Mouse (Mus musculus) CH12.LX (cell line): ENCODE results near the gene Nmnat2. TPM values are rescaled to one million over a fixed set of nuclear protein-coding genes. Genes with fewer than 3 reads are reported as not detected.

Experiments
- DNase-seq: peaks from one replicate; pipeline ENCODE4 v3.0.0-alpha.2; 2013; ENCODE audit errors: extremely low read depth
- H3K27ac ChIP-seq: 2 replicates; pipeline ENCODE4 v1.5.1; 2012; ENCODE audit warnings: low read depth, mild to moderate bottlenecking, control low read depth, moderate library complexity; ENCODE audit not compliant: insufficient read depth
- H3K27me3 ChIP-seq: replicated peaks from 2 replicates; pipeline ENCODE3; 2012; ENCODE audit warnings: inconsistent platforms
- H3K36me3 ChIP-seq, 2 experiments: replicated peaks in 1 of 2; 2 replicates each; pipeline versions ENCODE3 to v1.6.1; 2012; ENCODE audit warnings: inconsistent platforms in 1 of 2, low read length in 1 of 2, mild to moderate bottlenecking in 1 of 2, mixed read lengths in 1 of 2, moderate library complexity in 1 of 2; ENCODE audit not compliant: control insufficient read depth in 1 of 2, insufficient read depth in 1 of 2
- H3K4me1 ChIP-seq, 2 experiments: 2 replicates each; pipeline ENCODE4 v1.6.1; 2012; ENCODE audit warnings: inconsistent platforms in 1 of 2, moderate library complexity in 1 of 2; ENCODE audit not compliant: insufficient read depth in 2 of 2, control insufficient read depth in 1 of 2
- H3K4me2 ChIP-seq: 2 replicates; pipeline ENCODE4 v1.6.1; 2012; ENCODE audit warnings: low read depth, mild to moderate bottlenecking, control low read depth; ENCODE audit not compliant: poor library complexity, insufficient read depth, severe bottlenecking
- H3K4me3 ChIP-seq, 3 experiments: fragments of 150-350 bp in 1 of 3; sonication (generic) in 1 of 3; replicated peaks in 1 of 3; 2 replicates each; pipeline versions ENCODE3 to v1.5.1; 2011 to 2012; ENCODE audit warnings: low read depth in 2 of 3, low read length in 2 of 3, mild to moderate bottlenecking in 2 of 3, moderate library complexity in 2 of 3, control low read depth in 1 of 3, improper control_type of control experiment in 1 of 3, inconsistent platforms in 1 of 3, mixed read lengths in 1 of 3; ENCODE audit not compliant: poor library complexity in 1 of 3
- H3K79me2 ChIP-seq: replicated peaks from 2 replicates; pipeline ENCODE4 v1.6.1; 2012; ENCODE audit warnings: mild to moderate bottlenecking, moderate library complexity; ENCODE audit not compliant: control insufficient read depth, poor library complexity, insufficient read depth, severe bottlenecking; ENCODE audit errors: extremely low read depth
- H3K9ac ChIP-seq: 2 replicates; pipeline ENCODE4 v1.6.1; 2012; ENCODE audit warnings: low read depth, mild to moderate bottlenecking, control low read depth, moderate library complexity; ENCODE audit not compliant: insufficient read depth
- H3K9me3 ChIP-seq: replicated peaks from 2 replicates; pipeline ENCODE3; 2012; ENCODE audit warnings: low read length, inconsistent platforms, mixed read lengths
- BHLHE40 ChIP-seq: IDR thresholded peaks from 2 replicates; pipeline ENCODE4 v1.6.1; 2011; ENCODE audit warnings: mild to moderate bottlenecking, low read depth, low read length, improper control_type of control experiment
- CHD1 ChIP-seq: IDR thresholded peaks from 2 replicates; pipeline ENCODE4 v1.6.1; 2012; ENCODE audit warnings: low read depth, low read length, improper control_type of control experiment, inconsistent platforms
- CHD2 ChIP-seq: IDR thresholded peaks from 2 replicates; pipeline ENCODE4 v1.6.1; 2011; ENCODE audit warnings: low read length, improper control_type of control experiment
- CTCF ChIP-seq, 2 experiments: IDR thresholded peaks in 1 of 2; conservative IDR thresholded peaks in 1 of 2; 2 replicates each; pipeline ENCODE4 v1.5.1; 2011 to 2012; ENCODE audit warnings: low read depth in 2 of 2, low read length in 2 of 2, improper control_type of control experiment in 1 of 2, inconsistent platforms in 1 of 2, mild to moderate bottlenecking in 1 of 2, moderate library complexity in 1 of 2
- E2F4 ChIP-seq: IDR thresholded peaks from 2 replicates; pipeline ENCODE4 v1.6.1; 2011; ENCODE audit warnings: low read depth, low read length, improper control_type of control experiment; ENCODE audit not compliant: insufficient replicate concordance
- EP300 ChIP-seq: IDR thresholded peaks from 2 replicates; pipeline ENCODE4 v1.6.1; 2011; ENCODE audit warnings: low read length, improper control_type of control experiment
- GABPA ChIP-seq: IDR thresholded peaks from 2 replicates; pipeline ENCODE4 v1.6.1; 2012; ENCODE audit warnings: low read depth, low read length, improper control_type of control experiment, inconsistent platforms; ENCODE audit not compliant: insufficient replicate concordance
- HCFC1 ChIP-seq: IDR thresholded peaks from 2 replicates; pipeline ENCODE4 v1.6.1; 2012; ENCODE audit warnings: low read depth, mild to moderate bottlenecking, inconsistent platforms, low read length, improper control_type of control experiment
- JUN ChIP-seq: IDR thresholded peaks from 2 replicates; pipeline ENCODE4 v1.6.1; 2011; ENCODE audit warnings: low read depth, mild to moderate bottlenecking, low read length, improper control_type of control experiment, moderate library complexity; ENCODE audit not compliant: insufficient read depth
- KAT2A ChIP-seq: IDR thresholded peaks from 2 replicates; pipeline ENCODE4 v1.6.1; 2012; ENCODE audit warnings: low read length, improper control_type of control experiment, inconsistent platforms; ENCODE audit not compliant: insufficient replicate concordance
- MAZ ChIP-seq: IDR thresholded peaks from 2 replicates; pipeline ENCODE4 v1.6.1; 2012; ENCODE audit warnings: low read depth, mild to moderate bottlenecking, inconsistent platforms, low read length, improper control_type of control experiment, moderate library complexity
- MYC ChIP-seq: IDR thresholded peaks from 2 replicates; pipeline ENCODE4 v1.6.1; 2011; ENCODE audit warnings: low read depth, mild to moderate bottlenecking, improper control_type of control experiment, low read length
- NELFE ChIP-seq: IDR thresholded peaks from 2 replicates; pipeline ENCODE4 v1.6.1; 2011; ENCODE audit warnings: low read depth, low read length, improper control_type of control experiment
- PAX5 ChIP-seq: IDR thresholded peaks from 2 replicates; pipeline ENCODE4 v1.6.1; 2012; ENCODE audit warnings: low read length, inconsistent platforms, mixed read lengths
- RAD21 ChIP-seq: IDR thresholded peaks from 2 replicates; pipeline ENCODE4 v1.6.1; 2011; ENCODE audit warnings: low read depth, mild to moderate bottlenecking, low read length, improper control_type of control experiment, moderate library complexity
- RCOR1 ChIP-seq: conservative IDR thresholded peaks from 2 replicates; pipeline ENCODE4 v1.6.1; 2012; ENCODE audit warnings: low read depth, mild to moderate bottlenecking, inconsistent platforms, low read length, improper control_type of control experiment
- SIN3A ChIP-seq: IDR thresholded peaks from 2 replicates; pipeline ENCODE4 v1.6.1; 2012; ENCODE audit warnings: low read length, improper control_type of control experiment, inconsistent platforms
- SMC3 ChIP-seq: IDR thresholded peaks from 2 replicates; pipeline ENCODE4 v1.6.1; 2011; ENCODE audit warnings: low read depth, low read length, improper control_type of control experiment
- UBTF ChIP-seq: IDR thresholded peaks from 2 replicates; pipeline ENCODE4 v1.6.1; 2012; ENCODE audit warnings: low read depth, mild to moderate bottlenecking, inconsistent platforms, low read length, improper control_type of control experiment, moderate library complexity
- USF1 ChIP-seq: IDR thresholded peaks from 2 replicates; pipeline ENCODE4 v1.6.1; 2014; ENCODE audit warnings: low read depth, mild to moderate bottlenecking, inconsistent platforms, low read length, improper control_type of control experiment
- ZC3H11A ChIP-seq: IDR thresholded peaks from 2 replicates; pipeline ENCODE4 v1.6.1; 2012; ENCODE audit warnings: low read depth, mild to moderate bottlenecking, inconsistent platforms, low read length, improper control_type of control experiment
- ZKSCAN1 ChIP-seq: IDR thresholded peaks from 2 replicates; pipeline ENCODE4 v1.6.1; 2012; ENCODE audit warnings: low read depth, inconsistent platforms, low read length, improper control_type of control experiment, borderline replicate concordance
- ZNF384 ChIP-seq: IDR thresholded peaks from 2 replicates; pipeline ENCODE4 v1.6.1; 2012; ENCODE audit warnings: low read depth, low read length, improper control_type of control experiment, inconsistent platforms
- dilution Hi-C: fragments of 300-500 bp; cut with MboI; formaldehyde crosslinking; loops from 2 replicates; pipeline ENCODE4 v1.14.3; 2020; ENCODE audit warnings: low sequenced_read_pairs; ENCODE audit not compliant: extremely low pct_unique_long_range_greater_than_20kb, extremely low pct_ligation_motif_present
- in situ Hi-C: fragments of 300-500 bp; cut with MboI; formaldehyde crosslinking; loops from 3 replicates; pipeline ENCODE4 v1.14.3; 2019; ENCODE audit warnings: low sequenced_read_pairs, low pct_ligation_motif_present, low pct_unique_long_range_greater_than_20kb, mixed read lengths
- polyA plus RNA-seq: library from polyadenylated mRNA; unstranded; fragments of >175 nt; gene quantifications from 2 replicates; pipeline ENCODE4 v1.2.1, GENCODE M21; 2012; ENCODE audit warnings: low read depth; ENCODE audit not compliant: insufficient read length
- total RNA-seq, 2 experiments: library from RNA; depleted of rRNA; stranded (reverse); fragments of 300-350 nt in 1 of 2; fragments of >200 nt in 1 of 2; gene quantifications; 2 replicates each; pipeline ENCODE4 v1.2.3; 2012 to 2014

Nmnat2 gene
- total and polyA plus RNA-seq, 3 experiments, result 0.04 to 0.09 (median 0.09) TPM

DNA sequence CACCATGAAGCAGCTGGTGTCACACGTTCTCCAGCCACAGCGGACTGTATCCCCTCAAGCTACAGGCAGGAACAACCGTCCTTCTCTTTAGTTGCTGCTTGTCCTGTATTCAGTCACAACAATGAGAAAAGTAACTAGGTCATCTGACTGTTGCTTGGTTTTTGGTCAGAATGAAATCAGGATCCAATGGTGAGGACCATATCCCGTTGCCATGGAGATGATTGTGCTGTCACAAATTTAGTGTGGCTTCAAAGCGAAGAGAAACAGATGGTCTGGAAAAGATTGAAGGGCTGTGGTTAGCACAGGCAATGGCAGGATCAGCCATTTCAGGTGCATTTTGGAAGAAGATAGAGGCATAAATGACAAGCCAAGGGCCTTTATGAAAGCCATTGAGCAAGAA, 18.4 kb upstream of the Nmnat2 start:
- no peak overlapping the region for H3K27ac ChIP-seq
- H3K4me1 ChIP-seq, result no peaks in the 10 kb centered on the region
- TF ChIP-seq MYC, result no peak
- TF ChIP-seq BHLHE40, result no peak
- no peak for TF ChIP-seq KAT2A
- TF ChIP-seq RAD21, result no peak
- no peak for TF ChIP-seq ZC3H11A
- TF ChIP-seq PAX5, result no peak
- no peak for TF ChIP-seq UBTF
- TF ChIP-seq USF1, result no peak
- no peak for TF ChIP-seq NELFE
- TF ChIP-seq RCOR1, result no peak
- no peaks in the 10 kb centered on the region for H3K9me3 ChIP-seq
- no peak overlapping the region for H3K4me3 ChIP-seq
- no peaks in the 10 kb centered on the region for H3K27me3 ChIP-seq
- no peak overlapping the region for H3K9ac ChIP-seq
- DNase-seq, result no peak
- no peaks in the 10 kb centered on the region for H3K79me2 ChIP-seq
- in situ Hi-C loops (no loop called here), dilution Hi-C loops (no loop called here)
- no peak overlapping the region for H3K4me2 ChIP-seq
- H3K36me3 ChIP-seq, result no peaks in the 10 kb centered on the region

DNA sequence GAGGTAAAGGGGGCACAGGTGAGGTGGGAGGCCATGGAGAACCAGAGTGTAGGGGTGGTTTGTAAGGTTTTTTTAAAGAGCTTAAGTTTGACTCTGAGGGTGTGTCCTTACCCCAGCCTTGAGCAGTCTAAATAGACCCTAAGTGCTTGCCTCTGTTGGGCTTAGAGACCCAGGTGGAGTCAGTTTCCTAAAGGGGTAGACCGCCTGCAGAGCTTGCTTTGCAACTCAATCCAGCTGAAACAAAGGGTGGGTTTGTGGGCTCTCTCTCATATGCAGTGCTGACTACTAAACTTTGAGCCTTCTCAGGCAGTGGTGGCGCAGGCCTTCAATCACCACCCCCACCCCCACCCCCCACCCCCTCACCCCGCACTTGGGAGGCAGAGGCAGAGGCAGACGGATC, 11.8 kb upstream of the Nmnat2 start:
- in situ Hi-C loops, result no loop called here
- Histone ChIP-seq H3K79me2 (no peaks in the 10 kb centered on the region), H3K27ac (no peak overlapping the region), H3K4me1 (no peaks in the 10 kb centered on the region), H3K9me3 (no peaks in the 10 kb centered on the region), H3K27me3 (no peaks in the 10 kb centered on the region), H3K4me2 (no peak overlapping the region), H3K36me3 (no peaks in the 10 kb centered on the region), H3K4me3 (no peak overlapping the region), H3K9ac (no peak overlapping the region)
- TF ChIP-seq GABPA (no peak), BHLHE40 (no peak), EP300 (no peak), SMC3 (no peak), JUN (no peak), USF1 (no peak), UBTF (no peak), CHD1 (no peak), ZNF384 (no peak), MAZ (no peak), HCFC1 (no peak), E2F4 (no peak), ZKSCAN1 (no peak), SIN3A (no peak), CHD2 (no peak), CTCF (conservative IDR thresholded peaks at IDR 0.05 in 1 of 2, IDR thresholded peaks at IDR 0.05 in 1 of 2; ENCODE audit: low read depth in 2 of 2, low read length in 2 of 2) (no peak)
- dilution Hi-C loops, result no loop called here
- no peak for DNase-seq
